Mouse (Mus musculus): ENCODE data around the gene Sytl3. TPM values are rescaled to one million over a fixed set of nuclear protein-coding genes. Genes with fewer than 3 reads are reported as not detected.

Sytl3 gene
- polyA plus RNA-seq, 1 experiment from 2014 or later: 0.13 TPM

DNA sequence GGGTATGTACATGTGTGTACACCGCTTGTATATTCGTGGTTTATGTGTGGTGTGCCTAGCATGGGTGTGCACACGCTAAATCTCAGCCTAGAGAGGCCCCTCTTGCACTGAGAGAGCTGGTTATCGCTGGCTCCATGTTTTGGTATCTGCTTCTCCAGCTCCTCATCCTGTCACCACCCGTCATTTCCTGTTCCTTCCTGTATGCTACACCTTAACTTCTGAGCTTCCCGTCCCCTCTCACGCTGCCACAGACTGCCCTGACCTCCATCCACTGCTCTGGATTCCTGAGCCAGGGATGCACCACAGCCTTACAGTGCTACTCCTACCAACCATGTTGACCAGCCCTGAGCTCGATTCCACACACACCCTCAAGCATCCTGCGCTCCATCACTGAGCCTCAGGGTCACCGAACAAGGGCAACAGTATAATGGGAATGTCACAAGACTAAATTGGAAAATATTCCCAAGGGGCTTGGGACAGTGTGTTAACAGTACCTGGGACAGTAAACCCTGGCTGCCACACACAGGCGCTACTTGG is 84.2 kb downstream of the Sytl3 start:
- peaks cover 47% of the 10 kb centered on the region for H3K36me3 ChIP-seq (ENCODE audit: insufficient read depth)
- no peaks in the 10 kb centered on the region for H3K9me3 ChIP-seq (ENCODE audit: low read depth, low read length)
- H3K27ac ChIP-seq (ENCODE audit: low read depth): no peak overlapping the region; the same call in 1 of the 2 replicates
- no peak for TF ChIP-seq CTCF (IDR thresholded peaks at IDR 0.05; ENCODE audit: low read depth)
- no peak overlapping the region for H3K9ac ChIP-seq
- H3K27me3 ChIP-seq (ENCODE audit: insufficient read depth, low read length): no peaks in the 10 kb centered on the region
- peaks cover 6% of the 10 kb centered on the region for H3K4me1 ChIP-seq (ENCODE audit: insufficient read depth)
- H3K4me2 ChIP-seq: no peak overlapping the region
- DNase-seq: no peak
- no peak overlapping the region for H3K4me3 ChIP-seq (ENCODE audit: low read depth, low read length)
- no peak; the same call in 1 of the 2 replicates for ATAC-seq (ENCODE audit: insufficient read depth)
- 78% methylated on average over 11 of the region's 11 CpGs for WGBS

- ATAC-seq (ENCODE audit: insufficient read depth) (no peak), DNase-seq (no peak)
- H3K4me3 ChIP-seq (ENCODE audit: low read depth, low read length): no peak overlapping the region
- no peaks in the 10 kb centered on the region for H3K9me3 ChIP-seq (ENCODE audit: low read depth, low read length)
- H3K4me1 ChIP-seq (ENCODE audit: insufficient read depth): peaks cover 6% of the 10 kb centered on the region
- no peaks in the 10 kb centered on the region for H3K27me3 ChIP-seq (ENCODE audit: insufficient read depth, low read length)
- H3K27ac ChIP-seq (ENCODE audit: low read depth): no peak overlapping the region; the same call in 1 of the 2 replicates
- H3K4me2 ChIP-seq: no peak overlapping the region
- no peak for TF ChIP-seq CTCF (IDR thresholded peaks at IDR 0.05; ENCODE audit: low read depth)
- H3K36me3 ChIP-seq (ENCODE audit: insufficient read depth): peaks cover 43% of the 10 kb centered on the region
- H3K9ac ChIP-seq: no peak overlapping the region
- 72% methylated on average over 11 of the region's 11 CpGs for WGBS
Measured at GRCm38 (mm10) chr17:6743787-6744239, 84.9 kb downstream of the Sytl3 start.

DNA sequence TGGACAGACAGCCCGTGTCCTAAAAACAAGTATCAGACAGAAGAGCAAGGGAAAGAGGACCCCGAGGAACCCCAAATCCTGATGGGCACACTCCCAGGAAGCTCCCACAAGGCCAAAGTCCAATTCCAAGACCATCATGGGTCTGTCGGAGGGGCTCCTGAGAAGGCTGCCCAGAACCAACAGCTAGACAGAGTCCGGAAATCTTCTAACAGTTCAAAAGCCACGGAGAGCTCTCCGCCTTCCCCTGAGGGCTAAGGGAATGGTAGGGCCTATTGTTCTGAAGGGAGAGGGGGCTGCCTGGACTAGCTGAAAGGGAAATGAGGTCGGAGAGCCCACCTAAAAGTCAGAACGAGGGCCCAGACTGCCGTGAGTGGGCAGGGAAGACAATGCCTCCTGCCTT is 85.5 kb downstream of the Sytl3 start:
- DNase-seq (peak; percentile 47), ATAC-seq (ENCODE audit: insufficient read depth) (no peak)
- TF ChIP-seq CTCF (IDR thresholded peaks at IDR 0.05; ENCODE audit: low read depth): no peak
- peaks cover 41% of the 10 kb centered on the region for H3K36me3 ChIP-seq (ENCODE audit: insufficient read depth)
- no peak overlapping the region for H3K4me3 ChIP-seq (ENCODE audit: low read depth, low read length)
- WGBS: 71% methylated on average over 9 of the region's 9 CpGs
- H3K4me2 ChIP-seq: no peak overlapping the region
- no peaks in the 10 kb centered on the region for H3K9me3 ChIP-seq (ENCODE audit: low read depth, low read length)
- no peaks in the 10 kb centered on the region for H3K27me3 ChIP-seq (ENCODE audit: insufficient read depth, low read length)
- H3K9ac ChIP-seq: no peak overlapping the region
- H3K4me1 ChIP-seq (ENCODE audit: insufficient read depth): peaks cover 6% of the 10 kb centered on the region
- peak overlapping the region; percentile 46; the same call in 1 of the 2 replicates for H3K27ac ChIP-seq (ENCODE audit: low read depth)

- no peak overlapping the region for H3K4me3 ChIP-seq (ENCODE audit: low read depth, low read length)
- H3K27me3 ChIP-seq (ENCODE audit: insufficient read depth, low read length): no peaks in the 10 kb centered on the region
- peaks cover 40% of the 10 kb centered on the region for H3K36me3 ChIP-seq (ENCODE audit: insufficient read depth)
- TF ChIP-seq CTCF (IDR thresholded peaks at IDR 0.05; ENCODE audit: low read depth): no peak
- WGBS: 87% methylated on average over 14 of the region's 14 CpGs
- ATAC-seq (ENCODE audit: insufficient read depth) (no peak), DNase-seq (no peak)
- H3K9ac ChIP-seq: no peak overlapping the region
- H3K4me1 ChIP-seq (ENCODE audit: insufficient read depth): peaks cover 6% of the 10 kb centered on the region
- peak overlapping the region; percentile 46; the same call in 1 of the 2 replicates for H3K27ac ChIP-seq (ENCODE audit: low read depth)
- no peaks in the 10 kb centered on the region for H3K9me3 ChIP-seq (ENCODE audit: low read depth, low read length)
- no peak overlapping the region for H3K4me2 ChIP-seq
Measured at GRCm38 (mm10) chr17:6744871-6745270, 86.0 kb downstream of the Sytl3 start.

GRCm38 (mm10) chr17:6745503-6745902 is 86.6 kb downstream of the Sytl3 start:
- no peak for ATAC-seq (ENCODE audit: insufficient read depth)
- no peak overlapping the region for H3K9ac ChIP-seq
- H3K4me3 ChIP-seq (ENCODE audit: low read depth, low read length): no peak overlapping the region
- H3K4me1 ChIP-seq (ENCODE audit: insufficient read depth): peaks cover 6% of the 10 kb centered on the region
- H3K9me3 ChIP-seq (ENCODE audit: low read depth, low read length): no peaks in the 10 kb centered on the region
- H3K36me3 ChIP-seq (ENCODE audit: insufficient read depth): peaks cover 41% of the 10 kb centered on the region
- TF ChIP-seq CTCF (IDR thresholded peaks at IDR 0.05; ENCODE audit: low read depth): no peak
- H3K4me2 ChIP-seq: no peak overlapping the region
- 77% methylated on average over 5 of the region's 5 CpGs for WGBS
- H3K27ac ChIP-seq (ENCODE audit: low read depth): no peak overlapping the region
- no peak for DNase-seq
- no peaks in the 10 kb centered on the region for H3K27me3 ChIP-seq (ENCODE audit: insufficient read depth, low read length)

DNA sequence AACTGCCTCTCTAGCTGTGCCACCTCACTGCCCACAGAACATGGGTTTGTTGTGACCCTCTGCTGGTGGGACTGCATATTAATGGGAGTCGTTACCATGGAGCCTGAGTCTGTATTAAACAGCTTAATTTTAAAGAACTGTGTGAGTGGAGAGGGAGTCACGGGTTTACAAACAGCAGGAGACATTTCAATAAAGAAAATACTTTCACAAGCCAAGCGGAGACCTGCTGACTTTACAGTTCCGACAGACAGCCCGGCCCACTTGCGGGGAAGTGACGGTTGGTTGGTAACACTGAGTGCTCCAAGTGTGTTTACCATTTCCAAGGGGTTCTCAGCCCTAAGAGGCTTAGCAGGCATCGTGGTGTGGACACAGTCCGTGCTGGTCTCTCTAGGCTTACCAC is 87.1 kb downstream of the Sytl3 start:
- Histone ChIP-seq H3K27ac (ENCODE audit: low read depth) (peak overlapping the region; percentile 6; the same call in 1 of the 2 replicates), H3K27me3 (ENCODE audit: insufficient read depth, low read length) (no peaks in the 10 kb centered on the region), H3K4me3 (ENCODE audit: low read depth, low read length) (no peak overlapping the region), H3K9ac (no peak overlapping the region), H3K4me2 (no peak overlapping the region), H3K9me3 (ENCODE audit: low read depth, low read length) (no peaks in the 10 kb centered on the region), H3K36me3 (ENCODE audit: insufficient read depth) (peaks cover 41% of the 10 kb centered on the region), H3K4me1 (ENCODE audit: insufficient read depth) (peaks cover 6% of the 10 kb centered on the region)
- WGBS: 59% methylated on average over 9 of the region's 9 CpGs
- peak; percentile 28 for TF ChIP-seq CTCF (IDR thresholded peaks at IDR 0.05; ENCODE audit: low read depth)
- DNase-seq (peak; percentile 31), ATAC-seq (ENCODE audit: insufficient read depth) (no peak)

- Histone ChIP-seq H3K4me3 (ENCODE audit: low read depth, low read length) (no peak overlapping the region), H3K9ac (no peak overlapping the region), H3K4me1 (ENCODE audit: insufficient read depth) (peaks cover 6% of the 10 kb centered on the region), H3K36me3 (ENCODE audit: insufficient read depth) (peaks cover 41% of the 10 kb centered on the region), H3K27me3 (ENCODE audit: insufficient read depth, low read length) (no peaks in the 10 kb centered on the region), H3K9me3 (ENCODE audit: low read depth, low read length) (no peaks in the 10 kb centered on the region), H3K27ac (ENCODE audit: low read depth) (peak overlapping the region; percentile 6; the same call in 1 of the 2 replicates), H3K4me2 (no peak overlapping the region)
- TF ChIP-seq CTCF (IDR thresholded peaks at IDR 0.05; ENCODE audit: low read depth): no peak
- ATAC-seq (ENCODE audit: insufficient read depth) (no peak), DNase-seq (no peak)
- 69% methylated on average over 9 of the region's 9 CpGs for WGBS
Measured at GRCm38 (mm10) chr17:6746452-6747231, 87.7 kb downstream of the Sytl3 start.

Data from lung, embryonic 14.5 days (tissue).